Mouse (Mus musculus): ENCODE results near the gene 6330409D20Rik. TPM values are rescaled to one million over a fixed set of nuclear protein-coding genes. Genes with fewer than 3 reads are reported as not detected.

Gene 6330409D20Rik
- total and polyA plus RNA-seq, 2 experiments from 2014 or later, result 3.7 to 3.8 TPM

- no peak for ATAC-seq (ENCODE audit: low FRiP score)
- no peak overlapping the region for H3K27ac ChIP-seq (ENCODE audit: low read depth, low read length)
Observed at GRCm38 (mm10) chr2:32724832-32725790, 15.7 kb downstream of the 6330409D20Rik start.

GRCm38 (mm10) chr2:32724149-32724548, 16.7 kb downstream of the 6330409D20Rik start:
- 75% methylated on average over 4 of the region's 4 CpGs for WGBS
- no peak for ATAC-seq (ENCODE audit: low FRiP score)
- Histone ChIP-seq H3K27ac (ENCODE audit: low read depth, low read length) (no peak overlapping the region), H3K4me2 (ENCODE audit: low read depth, low read length, poor library complexity, severe bottlenecking) (no peak overlapping the region), H3K4me1 (ENCODE audit: insufficient read depth, low read length) (no peaks in the 10 kb centered on the region), H3K27me3 (ENCODE audit: insufficient read depth, low read length) (no peaks in the 10 kb centered on the region), H3K4me3 (ENCODE audit: low read depth, low read length) (no peak overlapping the region), H3K36me3 (ENCODE audit: insufficient read depth, low read length) (no peaks in the 10 kb centered on the region), H3K9ac (replicated peaks; ENCODE audit: low read length, poor library complexity, severe bottlenecking) (no peak overlapping the region), H3K9me3 (ENCODE audit: low read length) (no peaks in the 10 kb centered on the region)
- no peak for DNase-seq (ENCODE audit: low spot score)
- TF ChIP-seq CTCF (IDR thresholded peaks at IDR 0.05), result no peak

More at GRCm38 (mm10) chr2:32724832-32725790, 15.7 kb downstream of the 6330409D20Rik start:
- no peak overlapping the region for H3K4me2 ChIP-seq (ENCODE audit: low read depth, low read length, poor library complexity, severe bottlenecking)
- H3K36me3 ChIP-seq (ENCODE audit: insufficient read depth, low read length), result no peaks in the 10 kb centered on the region
- DNase-seq (ENCODE audit: low spot score), result no peak
- H3K9ac ChIP-seq (replicated peaks; ENCODE audit: low read length, poor library complexity, severe bottlenecking), result no peak overlapping the region
- no peak for TF ChIP-seq CTCF (IDR thresholded peaks at IDR 0.05)
- 80% methylated on average over 16 of the region's 16 CpGs for WGBS
- H3K27me3 ChIP-seq (ENCODE audit: insufficient read depth, low read length), result no peaks in the 10 kb centered on the region
- no peaks in the 10 kb centered on the region for H3K9me3 ChIP-seq (ENCODE audit: low read length)
- H3K4me1 ChIP-seq (ENCODE audit: insufficient read depth, low read length), result no peaks in the 10 kb centered on the region
- H3K4me3 ChIP-seq (ENCODE audit: low read depth, low read length), result no peak overlapping the region

GRCm38 (mm10) chr2:32722581-32722980, 18.2 kb downstream of the 6330409D20Rik start:
- Histone ChIP-seq H3K27ac (ENCODE audit: low read depth, low read length) (no peak overlapping the region), H3K4me2 (ENCODE audit: low read depth, low read length, poor library complexity, severe bottlenecking) (no peak overlapping the region), H3K4me1 (ENCODE audit: insufficient read depth, low read length) (no peaks in the 10 kb centered on the region), H3K27me3 (ENCODE audit: insufficient read depth, low read length) (no peaks in the 10 kb centered on the region), H3K4me3 (ENCODE audit: low read depth, low read length) (no peak overlapping the region), H3K9me3 (ENCODE audit: low read length) (no peaks in the 10 kb centered on the region), H3K9ac (replicated peaks; ENCODE audit: low read length, poor library complexity, severe bottlenecking) (no peak overlapping the region), H3K36me3 (ENCODE audit: insufficient read depth, low read length) (no peaks in the 10 kb centered on the region)
- ATAC-seq (ENCODE audit: low FRiP score), result no peak
- WGBS, result 81% methylated on average over 3 of the region's 3 CpGs
- no peak for TF ChIP-seq CTCF (IDR thresholded peaks at IDR 0.05)
- DNase-seq (ENCODE audit: low spot score), result no peak

DNA sequence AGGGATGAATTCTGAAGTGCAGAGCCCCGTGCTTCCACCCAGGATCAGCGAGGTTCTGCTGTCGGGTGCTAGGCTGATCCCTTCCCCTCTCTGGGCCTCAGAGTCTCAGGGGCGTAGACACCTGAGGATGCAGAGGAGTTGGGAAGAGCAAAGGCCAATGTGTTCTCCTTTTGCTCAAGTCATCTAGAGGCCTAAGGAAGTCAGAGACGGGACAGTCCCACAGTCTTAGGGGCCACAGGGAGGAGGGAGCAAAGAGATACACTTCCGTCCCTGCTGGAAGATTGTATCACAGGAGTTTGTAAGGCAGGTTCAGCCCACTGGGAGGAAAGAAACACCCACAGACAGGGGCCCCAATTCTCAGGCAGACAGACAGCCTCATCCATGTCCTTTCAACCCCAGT, 18.8 kb downstream of the 6330409D20Rik start:
- Histone ChIP-seq H3K4me3 (ENCODE audit: low read depth, low read length) (no peak overlapping the region), H3K27ac (ENCODE audit: low read depth, low read length) (no peak overlapping the region), H3K9ac (replicated peaks; ENCODE audit: low read length, poor library complexity, severe bottlenecking) (no peak overlapping the region), H3K36me3 (ENCODE audit: insufficient read depth, low read length) (no peaks in the 10 kb centered on the region), H3K27me3 (ENCODE audit: insufficient read depth, low read length) (no peaks in the 10 kb centered on the region), H3K4me1 (ENCODE audit: insufficient read depth, low read length) (no peaks in the 10 kb centered on the region), H3K9me3 (ENCODE audit: low read length) (no peaks in the 10 kb centered on the region), H3K4me2 (ENCODE audit: low read depth, low read length, poor library complexity, severe bottlenecking) (no peak overlapping the region)
- DNase-seq (ENCODE audit: low spot score) (no peak), ATAC-seq (ENCODE audit: low FRiP score) (no peak)
- no peak for TF ChIP-seq CTCF (IDR thresholded peaks at IDR 0.05)
- 58% methylated on average over 6 of the region's 6 CpGs for WGBS

DNA sequence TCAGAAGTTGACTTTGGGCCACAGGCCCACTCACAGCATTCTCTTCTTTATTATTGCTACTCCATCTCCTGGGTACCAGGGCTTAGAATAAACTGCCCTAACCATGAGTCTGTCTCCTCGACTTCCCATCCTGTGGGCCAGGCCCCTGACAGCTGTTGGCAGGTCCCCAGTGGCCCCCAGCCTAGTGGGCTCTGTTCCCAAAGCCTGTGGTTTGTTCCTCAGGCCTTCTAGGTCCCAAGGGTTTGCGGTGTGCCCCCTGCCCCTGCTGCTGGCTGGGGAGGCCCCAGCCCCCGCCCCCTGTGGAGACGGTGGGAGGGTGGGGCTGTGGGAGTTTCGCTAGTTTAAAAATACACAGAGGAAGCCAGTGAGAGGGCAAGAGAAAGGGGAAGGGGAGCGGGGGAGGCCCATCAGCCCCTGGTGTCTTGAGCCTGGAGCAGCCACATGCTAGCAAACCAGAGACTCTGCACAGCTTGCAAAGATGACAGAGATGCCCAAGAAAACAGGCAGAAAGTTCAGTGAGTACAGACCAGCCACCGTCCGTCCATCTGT, 20.1 kb downstream of the 6330409D20Rik start, which contains the start of gene Sh2d3c:
TSS of gene Sh2d3c (plus strand) at position 375 of the 549 bp plus-strand sequence.
- H3K9ac ChIP-seq (replicated peaks; ENCODE audit: low read length, poor library complexity, severe bottlenecking), result no peak within 1 kb of the TSS
- H3K4me2 ChIP-seq (ENCODE audit: low read depth, low read length, poor library complexity, severe bottlenecking), result no peak within 1 kb of the TSS
- H3K36me3 ChIP-seq (ENCODE audit: insufficient read depth, low read length), result no peaks in the 10 kb centered on the region
- H3K4me3 ChIP-seq (ENCODE audit: low read depth, low read length), result no peak within 1 kb of the TSS
- no peaks in the 10 kb centered on the region for H3K27me3 ChIP-seq (ENCODE audit: insufficient read depth, low read length)
- no peak within 1 kb of the TSS for H3K27ac ChIP-seq (ENCODE audit: low read depth, low read length)
- 59% methylated on average over 8 of the region's 8 CpGs for WGBS
- H3K9me3 ChIP-seq (ENCODE audit: low read length), result no peaks in the 10 kb centered on the region
- DNase-seq (ENCODE audit: low spot score), result peak; percentile 26
- H3K4me1 ChIP-seq (ENCODE audit: insufficient read depth, low read length), result no peaks in the 10 kb centered on the region
- ATAC-seq (ENCODE audit: low FRiP score), result peak; percentile 23; the same call in 1 of the 2 replicates
- TF ChIP-seq CTCF (IDR thresholded peaks at IDR 0.05), result no peak

- H3K9me3 ChIP-seq (ENCODE audit: low read length), result no peaks in the 10 kb centered on the region
- no peak overlapping the region for H3K4me3 ChIP-seq (ENCODE audit: low read depth, low read length)
- H3K27ac ChIP-seq (ENCODE audit: low read depth, low read length), result no peak overlapping the region
- ATAC-seq (ENCODE audit: low FRiP score), result no peak
- no peak for TF ChIP-seq CTCF (IDR thresholded peaks at IDR 0.05)
- H3K27me3 ChIP-seq (ENCODE audit: insufficient read depth, low read length), result no peaks in the 10 kb centered on the region
- H3K36me3 ChIP-seq (ENCODE audit: insufficient read depth, low read length), result no peaks in the 10 kb centered on the region
- DNase-seq (ENCODE audit: low spot score), result no peak
- H3K4me2 ChIP-seq (ENCODE audit: low read depth, low read length, poor library complexity, severe bottlenecking), result no peak overlapping the region
- no peak overlapping the region for H3K9ac ChIP-seq (replicated peaks; ENCODE audit: low read length, poor library complexity, severe bottlenecking)
- no peaks in the 10 kb centered on the region for H3K4me1 ChIP-seq (ENCODE audit: insufficient read depth, low read length)
- WGBS, result 85% methylated on average over 3 of the region's 3 CpGs
Observed at GRCm38 (mm10) chr2:32720053-32720452, 20.8 kb downstream of the 6330409D20Rik start.
